Mouse (Mus musculus) midbrain, embryonic 16.5 days (tissue): ENCODE measurements at regions not wholly inside any gene's neighbourhood (a gene's known extent, or its start where the extent isn't known, plus 50 kb on each side); places are given as distances from the start of the nearest gene placed in this dataset.

ENCODE experiments used
- ATAC-seq: fragments of 200-750 bp; cut with Nextera tagmentation; 2 replicates; pipeline ENCODE4 v1.8.0; 2017; ENCODE audit warnings: moderate TSS enrichment
- H3K27ac ChIP-seq: fragments of 300-500 bp; sonication (generic); 2 replicates; pipeline ENCODE4 v1.5.1; 2014; ENCODE audit warnings: mild to moderate bottlenecking, low read length, mixed read lengths
- H3K27me3 ChIP-seq: fragments of 300-500 bp; sonication (generic); 2 replicates; pipeline ENCODE4 v1.6.1; 2014; ENCODE audit warnings: low read depth, low read length, mixed read lengths; ENCODE audit not compliant: control insufficient read depth, insufficient read depth
- H3K36me3 ChIP-seq: fragments of 300-500 bp; sonication (generic); 2 replicates; pipeline ENCODE4 v1.6.1; 2014; ENCODE audit warnings: mild to moderate bottlenecking, low read length, moderate library complexity, mixed read lengths; ENCODE audit not compliant: control insufficient read depth, insufficient read depth
- H3K4me1 ChIP-seq: fragments of 300-500 bp; sonication (generic); 2 replicates; pipeline ENCODE4 v1.6.1; 2014; ENCODE audit warnings: mild to moderate bottlenecking, low read length, mixed read lengths; ENCODE audit not compliant: control insufficient read depth, insufficient read depth
- H3K4me2 ChIP-seq: fragments of 300-500 bp; sonication (generic); 2 replicates; pipeline ENCODE4 v1.6.1; 2014; ENCODE audit warnings: mild to moderate bottlenecking, low read length, mixed read lengths
- H3K4me3 ChIP-seq: fragments of 300-500 bp; sonication (generic); 2 replicates; pipeline ENCODE4 v1.5.1; 2014; ENCODE audit warnings: low read depth, mild to moderate bottlenecking, low read length, moderate library complexity, mixed read lengths
- H3K9ac ChIP-seq: fragments of 300-500 bp; sonication (generic); 2 replicates; pipeline ENCODE4 v1.6.1; 2014; ENCODE audit warnings: low read depth, low read length, mixed read lengths
- H3K9me3 ChIP-seq: fragments of 300-500 bp; sonication (generic); replicated peaks from 2 replicates; pipeline ENCODE4 v1.6.1; 2014; ENCODE audit warnings: mild to moderate bottlenecking, low read length, mixed read lengths; ENCODE audit not compliant: control insufficient read depth, poor library complexity, severe bottlenecking
- WGBS: fragments of 180-500 bp; shearing (Covaris S2); extraction: QIAGEN DNeasy Blood & Tissue Kit; methylation state at CpG from one replicate; pipeline ENCODE4 v1.1.7; 2014; 5-methylcytosine and 5-hydroxymethylcytosine counted together

DNA sequence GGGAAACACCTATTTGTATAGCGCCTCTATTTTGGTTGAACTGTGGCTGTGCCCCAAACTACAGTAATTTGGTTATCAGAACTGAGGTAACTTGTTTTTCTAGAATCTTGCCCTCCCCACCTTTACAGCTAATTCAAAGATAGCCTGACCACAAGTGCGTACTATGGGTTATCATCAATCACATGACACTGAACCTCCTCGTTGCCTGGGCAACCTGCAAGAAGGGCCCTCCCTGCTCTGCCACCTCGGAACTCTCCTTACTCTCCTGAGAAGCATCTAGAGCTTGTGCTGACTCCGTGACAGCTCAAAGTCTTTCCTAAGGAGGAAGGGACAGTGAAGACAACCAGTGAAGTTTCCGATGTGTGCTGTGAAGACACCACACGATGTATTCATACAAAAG, 72.2 kb upstream of the Mark1 start:
- ATAC-seq, result no peak
- no peaks in the 10 kb centered on the region for H3K4me1 ChIP-seq
- no peaks in the 10 kb centered on the region for H3K36me3 ChIP-seq
- H3K9ac ChIP-seq, result no peak overlapping the region
- 64% methylated on average over 7 of the region's 7 CpGs for WGBS
- no peak overlapping the region for H3K27ac ChIP-seq
- no peaks in the 10 kb centered on the region for H3K9me3 ChIP-seq
- H3K4me2 ChIP-seq, result no peak overlapping the region
- H3K27me3 ChIP-seq, result no peaks in the 10 kb centered on the region
- no peak overlapping the region for H3K4me3 ChIP-seq

DNA sequence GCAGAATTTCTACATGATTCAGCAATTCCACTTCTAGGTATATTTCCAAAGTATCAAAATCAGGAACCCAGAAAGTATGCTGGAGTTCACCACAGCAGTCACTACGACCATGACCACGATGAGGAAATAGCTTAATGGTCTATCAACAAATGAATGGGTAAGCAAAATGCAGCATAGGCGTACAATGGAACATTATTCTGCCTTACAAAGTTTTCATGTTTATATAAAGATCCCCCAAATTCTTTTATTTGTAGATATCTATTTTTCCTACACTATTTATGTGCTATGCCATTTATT, 71.4 kb upstream of the Mark1 start:
- H3K9me3 ChIP-seq, result no peaks in the 10 kb centered on the region
- ATAC-seq, result no peak
- no peaks in the 10 kb centered on the region for H3K4me1 ChIP-seq
- no peaks in the 10 kb centered on the region for H3K36me3 ChIP-seq
- no peak overlapping the region for H3K4me2 ChIP-seq
- no peak overlapping the region for H3K4me3 ChIP-seq
- WGBS, result 93% methylated on average over 3 of the region's 3 CpGs
- H3K27me3 ChIP-seq, result no peaks in the 10 kb centered on the region
- H3K27ac ChIP-seq, result no peak overlapping the region
- H3K9ac ChIP-seq, result no peak overlapping the region

DNA sequence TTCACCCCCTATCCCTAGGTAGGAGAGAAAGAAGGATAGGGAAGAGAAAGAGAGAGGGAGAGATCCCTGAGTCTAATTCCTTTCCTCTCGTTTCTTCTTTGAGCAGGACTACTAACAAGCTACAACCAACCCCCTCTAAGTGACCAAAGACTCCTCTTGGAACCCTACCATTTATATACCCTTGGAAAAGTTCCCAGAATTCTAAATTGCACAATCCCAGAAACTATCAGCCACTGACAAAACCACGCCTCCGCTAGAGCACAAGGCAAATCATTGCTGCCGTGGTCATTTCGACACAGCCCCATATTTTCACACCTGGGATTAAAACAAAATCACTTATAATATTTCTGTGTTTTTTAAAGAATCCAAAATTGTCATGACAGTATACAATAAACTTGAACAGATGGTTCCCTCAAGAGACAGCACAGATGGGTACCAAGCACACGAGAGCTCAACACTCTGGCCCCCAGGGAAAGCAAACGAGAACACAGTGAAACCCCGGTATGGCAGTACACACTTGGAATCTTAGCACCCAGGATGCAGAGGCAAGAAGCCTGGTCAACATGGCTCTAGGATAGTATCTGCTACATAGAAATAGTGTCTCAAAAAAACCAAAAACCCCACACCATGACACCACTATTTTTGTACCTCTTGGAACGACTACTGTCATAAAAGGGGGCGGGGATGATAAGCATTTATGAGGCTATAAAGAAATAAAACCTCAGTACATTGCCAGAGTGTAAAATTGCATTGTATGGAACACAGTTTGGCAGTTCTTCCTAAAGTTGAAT, 70.9 kb upstream of the Mark1 start:
- Histone ChIP-seq H3K27ac (no peak overlapping the region), H3K9me3 (no peaks in the 10 kb centered on the region), H3K4me3 (no peak overlapping the region), H3K9ac (no peak overlapping the region), H3K36me3 (no peaks in the 10 kb centered on the region), H3K4me2 (no peak overlapping the region), H3K27me3 (no peaks in the 10 kb centered on the region), H3K4me1 (no peaks in the 10 kb centered on the region)
- WGBS, result 85% methylated on average over 10 of the region's 10 CpGs
- no peak for ATAC-seq

DNA sequence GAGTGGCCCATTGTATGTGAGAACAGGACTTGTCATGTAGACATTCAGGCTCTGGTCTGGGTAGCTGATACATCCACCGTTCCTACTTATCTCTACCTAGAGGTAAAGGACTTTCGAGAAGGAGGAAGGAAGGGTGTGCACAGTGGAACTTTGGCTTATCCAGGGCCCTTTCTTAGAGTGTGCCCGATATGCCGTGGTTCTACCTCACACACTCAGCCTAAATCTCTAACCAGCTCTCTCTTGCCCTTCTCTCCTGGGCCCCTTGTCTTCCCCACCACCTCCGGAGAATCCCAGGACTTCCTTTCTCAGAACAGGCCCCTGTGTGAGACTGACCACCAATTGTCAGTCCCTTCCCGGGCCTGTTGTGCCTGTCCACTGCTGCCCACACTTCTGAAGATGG, 68.8 kb upstream of the Mark1 start:
- 90% methylated on average over 6 of the region's 6 CpGs for WGBS
- Histone ChIP-seq H3K36me3 (no peaks in the 10 kb centered on the region), H3K27ac (no peak overlapping the region), H3K4me2 (no peak overlapping the region), H3K9ac (no peak overlapping the region), H3K27me3 (no peaks in the 10 kb centered on the region), H3K9me3 (no peaks in the 10 kb centered on the region), H3K4me1 (no peaks in the 10 kb centered on the region), H3K4me3 (no peak overlapping the region)
- ATAC-seq, result no peak

DNA sequence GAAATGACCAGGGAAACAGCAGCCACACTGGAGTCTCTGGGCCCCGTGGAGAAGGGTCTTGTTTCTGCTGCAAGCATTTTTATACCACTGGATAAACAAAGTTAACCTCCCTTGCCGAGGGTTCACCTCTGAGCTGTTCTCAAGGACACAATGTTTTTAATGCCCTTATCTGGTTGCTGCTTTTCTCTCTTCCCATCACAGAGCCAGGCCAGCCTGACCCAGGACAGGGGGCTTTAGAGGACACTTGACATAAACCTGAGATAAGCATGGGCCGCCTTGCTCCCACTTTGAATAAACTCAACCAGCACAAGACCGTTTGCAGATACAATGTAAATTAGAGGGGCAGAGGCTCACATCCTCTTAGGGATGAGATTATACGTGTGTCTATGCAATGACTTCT, 68.3 kb upstream of the Mark1 start:
- Histone ChIP-seq H3K9me3 (no peaks in the 10 kb centered on the region), H3K27ac (no peak overlapping the region), H3K4me2 (no peak overlapping the region), H3K9ac (no peak overlapping the region), H3K4me3 (no peak overlapping the region), H3K36me3 (no peaks in the 10 kb centered on the region), H3K4me1 (no peaks in the 10 kb centered on the region), H3K27me3 (no peaks in the 10 kb centered on the region)
- ATAC-seq, result no peak
- 81% methylated on average over 5 of the region's 5 CpGs for WGBS

DNA sequence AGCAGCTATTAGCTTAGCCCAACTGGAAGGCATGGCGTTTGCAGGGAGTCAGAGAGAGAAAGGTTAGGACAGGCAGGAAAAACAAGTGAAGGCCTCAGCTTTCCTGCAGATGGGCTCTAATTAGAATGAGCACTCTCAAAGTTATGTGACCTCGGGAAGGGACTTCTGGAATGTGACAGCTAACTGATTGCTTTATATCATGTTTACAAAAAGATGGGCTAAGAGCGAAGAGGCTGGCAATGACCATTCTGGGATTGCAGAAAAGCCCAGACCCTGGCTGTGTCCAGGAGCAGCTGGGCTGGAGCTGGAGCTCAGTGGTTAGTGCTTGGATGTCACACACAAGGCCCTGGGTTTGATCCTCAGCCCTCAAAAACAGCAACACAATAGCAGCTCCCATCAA, 65.7 kb upstream of the Mark1 start:
- Histone ChIP-seq H3K27me3 (no peaks in the 10 kb centered on the region), H3K9me3 (no peaks in the 10 kb centered on the region), H3K36me3 (no peaks in the 10 kb centered on the region), H3K4me2 (no peak overlapping the region), H3K27ac (no peak overlapping the region), H3K4me1 (no peaks in the 10 kb centered on the region), H3K9ac (no peak overlapping the region), H3K4me3 (no peak overlapping the region)
- WGBS, result 79% methylated on average over 3 of the region's 3 CpGs
- no peak for ATAC-seq

DNA sequence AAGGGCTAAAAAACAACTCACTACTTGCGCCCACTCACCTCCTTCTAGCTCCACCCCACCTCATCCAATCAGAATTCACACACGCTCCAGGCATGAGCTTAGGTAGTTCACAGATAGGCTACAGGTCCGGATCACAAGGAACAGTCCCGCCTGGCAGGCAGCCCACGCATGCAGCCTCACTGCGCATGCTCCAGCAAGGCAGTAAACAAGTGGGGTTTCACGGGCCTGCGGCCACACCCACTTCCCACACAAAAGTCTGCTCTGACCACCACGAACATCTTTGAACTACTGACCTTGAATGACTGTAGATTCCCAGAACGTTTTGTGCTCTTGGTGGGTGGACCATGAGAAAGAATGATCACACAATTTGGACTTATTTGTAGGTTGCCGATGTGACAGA, 62.7 kb upstream of the Mark1 start:
- no peaks in the 10 kb centered on the region for H3K9me3 ChIP-seq
- H3K4me2 ChIP-seq, result no peak overlapping the region
- no peak for ATAC-seq
- no peak overlapping the region for H3K4me3 ChIP-seq
- WGBS, result 87% methylated on average over 11 of the region's 11 CpGs
- no peaks in the 10 kb centered on the region for H3K27me3 ChIP-seq
- no peak overlapping the region for H3K27ac ChIP-seq
- no peak overlapping the region for H3K9ac ChIP-seq
- H3K4me1 ChIP-seq, result no peaks in the 10 kb centered on the region
- no peaks in the 10 kb centered on the region for H3K36me3 ChIP-seq

DNA sequence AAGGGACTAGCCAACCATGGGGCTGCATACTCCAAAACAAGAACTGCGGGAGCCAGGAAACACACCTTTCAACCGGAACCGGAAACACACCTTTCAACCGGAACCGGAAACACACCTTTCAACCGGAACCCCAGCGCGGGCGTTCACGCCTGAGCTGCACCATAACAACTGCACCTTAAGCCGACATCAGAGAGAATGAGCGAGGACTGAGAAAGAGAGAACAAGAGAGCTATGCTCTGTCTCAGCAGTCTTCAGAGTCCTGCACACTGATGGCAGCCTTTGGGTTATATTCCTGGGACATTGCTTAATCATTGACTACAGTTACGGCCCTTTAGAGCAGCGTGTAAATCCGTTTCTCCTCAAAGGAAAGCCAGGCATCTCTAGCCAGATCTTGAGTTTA, 58.1 kb upstream of the Mark1 start:
- H3K27ac ChIP-seq, result no peak overlapping the region
- H3K36me3 ChIP-seq, result no peaks in the 10 kb centered on the region
- no peak overlapping the region for H3K4me2 ChIP-seq
- no peak overlapping the region for H3K4me3 ChIP-seq
- no peak overlapping the region for H3K9ac ChIP-seq
- no peaks in the 10 kb centered on the region for H3K27me3 ChIP-seq
- 95% methylated on average over 15 of the region's 15 CpGs for WGBS
- ATAC-seq, result no peak
- no peaks in the 10 kb centered on the region for H3K4me1 ChIP-seq
- no peaks in the 10 kb centered on the region for H3K9me3 ChIP-seq

DNA sequence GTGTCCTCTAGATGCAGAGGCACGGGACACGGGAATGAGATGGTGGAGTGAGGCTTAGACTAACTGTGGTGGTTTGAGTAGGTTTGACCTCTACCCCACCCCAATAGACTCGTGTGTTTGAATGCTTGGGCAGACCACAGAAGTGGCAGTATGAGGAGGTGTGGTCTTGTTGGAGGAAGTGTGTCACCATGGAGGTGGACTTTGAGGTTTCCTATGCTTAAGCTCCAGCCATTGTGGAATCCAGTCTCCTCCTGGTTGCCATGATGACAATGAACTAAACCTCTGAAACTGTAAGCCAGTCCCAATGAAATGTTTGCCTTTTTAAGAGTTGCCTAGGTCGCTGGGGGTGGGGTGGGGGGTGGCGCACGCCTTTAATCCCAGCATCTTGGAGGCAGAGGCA, 53.3 kb upstream of the Mark1 start:
- no peaks in the 10 kb centered on the region for H3K9me3 ChIP-seq
- H3K9ac ChIP-seq, result no peak overlapping the region
- no peak for ATAC-seq
- no peaks in the 10 kb centered on the region for H3K27me3 ChIP-seq
- no peaks in the 10 kb centered on the region for H3K36me3 ChIP-seq
- H3K4me3 ChIP-seq, result no peak overlapping the region
- WGBS, result 85% methylated on average over 6 of the region's 6 CpGs
- H3K4me1 ChIP-seq, result no peaks in the 10 kb centered on the region
- no peak overlapping the region for H3K4me2 ChIP-seq
- no peak overlapping the region for H3K27ac ChIP-seq
